Mouse (Mus musculus) c-Kit-positive CD71-positive TER-119-positive erythroid progenitor cells, embryonic 14.5 days (primary cell): Measurements from ENCODE around the gene Hoxa13.

ENCODE experiments used
- DNase-seq: peaks from one replicate; pipeline ENCODE4 v3.0.0-alpha.2; 2013; ENCODE audit warnings: low spot score

The Hoxa13 gene

GRCm38 (mm10) chr6:52270494-52271480 is 10.1 kb upstream of the Hoxa13 start:
- DNase-seq = no peak

- no peak for DNase-seq
Measured at GRCm38 (mm10) chr6:52268756-52269155, 8.1 kb upstream of the Hoxa13 start.

DNA sequence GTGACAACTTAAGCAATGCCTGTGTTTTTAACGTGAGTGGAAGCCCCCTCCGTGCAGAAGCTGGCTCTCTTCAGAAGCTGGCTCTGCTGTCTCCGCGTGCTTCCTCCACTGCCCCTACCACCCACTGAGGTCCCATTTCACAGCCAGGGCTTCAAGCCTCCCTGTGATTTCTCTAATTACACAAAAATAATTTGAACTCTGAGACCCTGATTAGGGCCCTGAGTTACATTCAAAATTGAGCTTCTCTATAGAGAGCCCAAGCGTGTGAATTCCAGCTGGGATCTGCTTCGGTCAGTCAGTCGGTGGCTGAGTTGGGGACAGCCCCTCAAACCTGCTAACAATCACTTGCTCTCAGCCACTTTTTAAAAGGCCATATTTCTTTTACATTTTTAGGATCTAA is 7.7 kb upstream of the Hoxa13 start:
- no peak for DNase-seq

GRCm38 (mm10) chr6:52267691-52268090 is 7.0 kb upstream of the Hoxa13 start:
- no peak for DNase-seq

- no peak for DNase-seq
Measured at GRCm38 (mm10) chr6:52267221-52267620, 6.5 kb upstream of the Hoxa13 start.

DNA sequence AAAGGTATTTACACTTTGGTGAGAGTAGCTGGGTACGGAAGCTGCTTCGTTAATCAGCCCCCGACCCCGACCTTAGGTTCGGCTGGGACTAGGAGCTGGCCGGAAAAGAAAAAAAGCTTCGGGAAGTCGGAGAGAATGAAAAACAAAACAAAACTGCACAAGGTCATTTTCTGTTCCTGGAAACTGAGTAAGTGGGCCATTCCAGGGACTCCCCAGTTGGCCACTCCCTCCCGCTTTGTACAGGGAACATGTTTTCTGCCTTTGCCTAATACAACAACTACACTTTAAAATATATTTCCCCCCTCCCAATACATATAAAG is 5.9 kb upstream of the Hoxa13 start:
- no peak for DNase-seq

DNA sequence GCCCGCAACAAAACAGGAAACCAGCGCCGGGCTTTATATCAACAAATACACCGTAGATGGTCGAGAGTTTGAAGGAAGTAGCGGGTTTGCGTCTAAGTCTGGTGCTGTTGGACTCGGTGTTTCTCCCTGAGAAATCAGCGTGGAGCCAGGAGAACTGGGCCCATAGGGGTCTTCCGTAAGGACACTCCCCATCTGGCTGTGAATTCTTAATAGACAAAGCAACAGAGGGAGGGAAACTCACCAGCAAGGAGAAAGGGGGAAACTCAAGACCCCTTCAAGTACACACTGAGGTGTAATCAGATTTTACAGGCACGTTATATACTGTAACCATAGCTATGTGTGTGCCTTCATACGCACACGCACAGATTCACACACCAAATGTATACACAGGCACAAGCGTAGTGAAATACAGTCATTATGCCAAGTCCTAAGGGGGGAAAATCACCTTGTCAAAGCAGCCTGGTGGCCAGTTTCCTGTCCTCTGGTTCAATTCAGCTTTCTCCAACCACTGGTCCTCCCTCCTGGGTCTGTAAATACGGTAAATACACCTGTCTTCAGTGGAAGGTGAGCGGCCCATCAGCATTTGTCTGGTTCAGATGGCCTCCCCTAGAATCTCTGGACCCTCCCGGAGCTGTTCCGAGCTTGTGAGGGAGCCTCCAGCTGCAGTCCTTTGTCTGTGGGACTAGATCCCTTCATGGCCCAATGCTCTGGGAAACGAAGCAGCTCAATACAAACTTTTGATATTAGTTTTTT is 5.4 kb upstream of the Hoxa13 start:
- DNase-seq = no peak

- no peak for DNase-seq
Measured at GRCm38 (mm10) chr6:52265306-52265912, 4.7 kb upstream of the Hoxa13 start.

- no peak for DNase-seq
Measured at GRCm38 (mm10) chr6:52264106-52264790, 3.6 kb upstream of the Hoxa13 start.

- DNase-seq = no peak
Measured at GRCm38 (mm10) chr6:52263321-52263585, 2.6 kb upstream of the Hoxa13 start.

GRCm38 (mm10) chr6:52262463-52263320 is 2.0 kb upstream of the Hoxa13 start:
- DNase-seq = no peak

DNA sequence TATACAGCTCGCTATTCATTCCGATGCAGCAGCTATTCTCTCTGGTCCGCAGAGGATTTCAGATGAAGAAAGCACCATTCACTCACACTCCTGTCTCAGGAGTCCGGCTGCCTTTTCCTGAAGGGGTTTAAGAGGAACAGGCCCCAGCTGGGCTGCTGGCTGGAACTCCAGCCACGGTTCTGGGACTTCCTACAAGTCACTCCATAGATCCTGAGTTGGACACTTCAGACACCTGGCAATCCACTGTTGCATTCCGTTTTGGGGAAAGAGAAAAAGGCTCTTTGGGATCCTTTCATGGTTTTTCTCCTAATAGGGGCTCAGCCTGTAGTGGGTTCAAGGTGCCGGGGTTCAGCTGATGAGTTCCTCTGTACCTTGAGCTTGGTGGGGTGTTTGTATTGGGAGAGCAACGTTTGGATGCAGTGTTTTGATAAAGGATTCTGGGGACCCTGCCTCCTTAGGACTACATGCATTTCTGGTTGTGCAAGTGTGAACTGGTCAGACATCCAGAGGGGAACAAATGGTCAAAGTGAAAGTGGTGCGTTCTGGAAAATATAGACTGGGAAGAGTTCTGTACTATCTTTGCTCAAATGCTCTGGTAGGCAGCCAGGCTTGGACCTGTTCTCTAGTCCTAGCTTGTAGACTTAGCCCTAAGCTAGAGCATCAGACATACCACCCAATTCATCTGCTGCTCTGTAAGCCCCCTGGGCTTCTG is 1.2 kb upstream of the Hoxa13 start:
- DNase-seq = no peak

- no peak for DNase-seq
Measured at GRCm38 (mm10) chr6:52259811-52260261, 844 bp downstream of the Hoxa13 start.

DNA sequence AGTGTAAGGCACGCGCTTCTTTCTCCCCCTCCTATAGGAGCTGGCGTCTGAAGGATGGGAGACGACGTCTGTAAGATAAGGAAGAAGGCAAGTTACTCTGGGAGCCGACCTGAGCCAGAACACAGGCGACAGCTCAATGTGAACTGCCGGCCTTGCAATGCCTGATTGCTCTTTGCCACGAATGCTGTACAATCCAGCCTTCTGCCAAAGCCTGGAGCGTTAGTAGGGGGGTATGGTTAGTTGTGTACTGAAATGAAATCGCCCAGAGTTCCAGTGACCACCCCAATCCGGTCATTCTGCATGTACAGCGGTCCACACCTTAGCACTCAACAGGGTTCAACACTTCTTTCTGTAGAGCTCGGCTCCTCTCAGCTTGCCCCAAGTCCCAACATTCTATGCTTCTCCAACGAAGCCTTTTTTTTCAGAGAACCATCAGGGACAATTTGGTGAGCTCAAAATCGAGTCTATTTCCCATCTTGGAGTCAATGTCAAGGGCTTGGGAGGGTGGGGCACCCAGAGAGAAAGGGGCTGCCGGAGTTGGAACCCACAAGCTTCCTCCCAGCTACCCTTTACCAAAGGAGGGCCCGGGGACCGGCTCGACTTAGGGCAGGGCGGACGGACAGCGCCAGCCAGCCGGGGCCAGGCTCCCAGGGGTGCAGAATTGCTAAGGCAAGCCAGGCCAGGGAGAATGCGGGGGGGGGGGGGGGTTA is 1.4 kb downstream of the Hoxa13 start:
- no peak for DNase-seq

DNA sequence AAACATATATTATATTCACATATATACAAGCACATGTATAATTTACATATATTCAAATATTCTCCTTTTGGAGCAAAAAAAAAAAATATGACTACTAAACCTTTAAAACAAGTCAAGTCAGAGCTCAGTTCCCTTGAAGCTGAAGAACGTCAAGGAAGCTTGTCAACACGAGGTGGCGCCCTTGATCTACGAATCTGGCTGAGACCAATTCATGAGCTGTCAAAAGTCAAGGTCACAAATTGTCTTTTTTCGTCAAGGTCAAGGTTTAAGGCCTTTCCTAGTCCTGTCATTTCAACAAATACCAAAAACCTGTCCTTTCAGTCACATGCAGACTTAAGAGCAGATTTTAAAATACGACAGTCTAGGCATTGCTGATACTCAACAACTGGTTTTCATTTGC is 3.7 kb downstream of the Hoxa13 start:
- DNase-seq = peak; percentile 38

GRCm38 (mm10) chr6:52253511-52254500 is 6.9 kb downstream of the Hoxa13 start:
- DNase-seq = no peak

DNA sequence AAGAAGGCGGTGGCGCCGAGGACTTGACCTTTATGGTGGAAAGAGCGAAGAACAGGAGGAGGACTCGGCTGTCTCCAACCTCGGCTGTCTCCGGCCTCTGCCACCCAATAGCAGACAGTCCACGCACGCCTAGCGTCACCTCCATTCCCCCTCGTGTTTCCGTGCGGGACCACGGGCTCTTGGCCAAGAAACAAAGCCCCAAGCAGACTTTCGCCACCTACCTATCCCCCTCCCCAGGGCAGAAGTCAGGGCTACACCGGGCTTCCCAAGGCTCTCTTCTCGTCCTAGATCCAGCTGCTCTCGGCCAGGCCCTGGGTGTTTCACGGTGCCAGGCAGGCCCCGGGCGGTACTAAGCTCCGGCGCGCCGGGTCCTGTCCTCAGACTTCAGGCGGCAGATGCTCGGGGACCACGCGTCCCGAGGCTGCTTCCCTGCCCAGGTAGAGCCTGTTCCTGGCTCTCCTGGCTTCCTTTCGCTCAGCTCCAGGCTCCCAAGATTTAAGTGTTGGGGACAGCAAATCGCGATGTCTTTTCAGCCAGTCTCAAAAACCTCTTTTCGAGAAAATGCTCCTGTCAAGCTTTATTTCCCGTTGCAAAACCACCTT is 7.8 kb downstream of the Hoxa13 start:
- DNase-seq = no peak

- DNase-seq = no peak
Measured at GRCm38 (mm10) chr6:52252016-52252774, 8.5 kb downstream of the Hoxa13 start.
